In the genomic region with DNA sequence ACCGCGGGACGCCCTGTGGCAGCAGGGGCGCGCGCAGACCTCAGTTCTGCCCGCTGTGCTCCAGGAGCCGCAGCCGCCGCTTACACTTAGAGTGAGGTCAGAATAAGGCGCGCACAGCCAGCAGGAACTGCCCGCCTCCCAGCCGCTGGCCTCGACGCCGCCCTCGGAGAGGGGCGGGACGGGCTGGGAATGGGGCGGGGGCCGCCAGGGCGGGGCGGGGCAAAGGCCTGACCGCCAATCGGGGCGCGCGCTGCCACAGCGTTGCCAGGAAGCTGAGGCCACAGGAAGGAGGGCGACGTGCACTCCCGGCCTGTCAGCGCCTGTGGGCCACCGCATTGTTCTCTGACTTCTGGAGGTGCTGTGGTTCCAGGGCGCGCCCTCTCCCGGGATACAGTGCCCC, we compare ENCODE assay signal across 9 mouse cellular contexts.
DNase-seq lines count a peak whose midpoint lies in the region; ATAC-seq and TF ChIP-seq lines count a peak whose summit lies in the region.
"Had no signal": no experiment of that assay in that cellular context is flagged by ENCODE, and none has a peak within 500 bp of the region (broad histone marks: within the 10 kb centered on the region; RNA-seq: fewer than 3 reads in every experiment).

No protein-coding gene starts in this region.

- TF ChIP-seq CTCF in testis, adult 2 months (IDR thresholded peaks at IDR 0.05; ENCODE audit: control insufficient read depth, insufficient read depth, insufficient replicate concordance, low read depth, low read length), result no peak

- peak; percentile 73 to 78 for DNase-seq in adrenal gland, postnatal 36 days
- peak; percentile 78 for DNase-seq in gastrocnemius, postnatal 14 days
- no peak for DNase-seq in hindbrain, embryonic 14.5 days (ENCODE audit: low spot score)
- DNase-seq in midbrain, embryonic 11.5 days (ENCODE audit: low spot score, missing footprints), result no peak

- H3K9me3 ChIP-seq in hindbrain, embryonic 14.5 days (ENCODE audit: control insufficient read depth, low read length), result peaks cover 37% of the 10 kb centered on the region
- peaks cover 44% of the 10 kb centered on the region for H3K9me3 ChIP-seq in limb, embryonic 12.5 days
- peaks cover 23% of the 10 kb centered on the region for H3K9me3 ChIP-seq in midbrain, embryonic 11.5 days (ENCODE audit: control insufficient read depth, low read length)

- no peak overlapping the region for H3K27ac ChIP-seq in hindbrain, embryonic 14.5 days
- no peak overlapping the region for H3K27ac ChIP-seq in limb, embryonic 12.5 days
- H3K27ac ChIP-seq in midbrain, embryonic 11.5 days (ENCODE audit: low read depth, low read length), result no peak overlapping the region
- peak overlapping the region; percentile 19 for H3K27ac ChIP-seq in testis, adult 2 months (ENCODE audit: control insufficient read depth, insufficient read depth, low read depth, low read length)

- no peaks in the 10 kb centered on the region for H3K4me1 ChIP-seq in hindbrain, embryonic 14.5 days (replicated peaks; ENCODE audit: control insufficient read depth, insufficient read depth, low read length)
- no peaks in the 10 kb centered on the region for H3K4me1 ChIP-seq in limb, embryonic 12.5 days (replicated peaks)
- H3K4me1 ChIP-seq in midbrain, embryonic 11.5 days (ENCODE audit: control insufficient read depth, insufficient read depth, low read length), result no peaks in the 10 kb centered on the region
- peaks cover 5% of the 10 kb centered on the region; the same call in 1 of the 2 replicates for H3K4me1 ChIP-seq in testis, adult 2 months (ENCODE audit: control insufficient read depth, insufficient read depth, low read length)

- no peak overlapping the region for H3K4me2 ChIP-seq in hindbrain, embryonic 14.5 days (replicated peaks)
- H3K4me2 ChIP-seq in limb, embryonic 12.5 days, result peak overlapping the region; percentile 48
- H3K4me2 ChIP-seq in midbrain, embryonic 11.5 days, result no peak overlapping the region

- 0 out of 2 replicates have a peak overlapping the region, but pooled peaks have one; percentile 6 for H3K4me3 ChIP-seq in hindbrain, embryonic 14.5 days (replicated peaks; ENCODE audit: low read length)
- H3K4me3 ChIP-seq in limb, embryonic 12.5 days (replicated peaks), result peak overlapping the region; percentile 40
- H3K4me3 ChIP-seq in midbrain, embryonic 11.5 days (ENCODE audit: low read depth, low read length), result no peak overlapping the region; the same call in 1 of the 2 replicates
- peak overlapping the region; percentile 71 for H3K4me3 ChIP-seq in testis, adult 2 months (ENCODE audit: control insufficient read depth, low read depth, low read length)

- H3K27me3 ChIP-seq in hindbrain, embryonic 14.5 days (ENCODE audit: control insufficient read depth, insufficient read depth, low read length), result no peaks in the 10 kb centered on the region
- peaks cover 15% of the 10 kb centered on the region for H3K27me3 ChIP-seq in limb, embryonic 12.5 days
- H3K27me3 ChIP-seq in midbrain, embryonic 11.5 days (ENCODE audit: control insufficient read depth, insufficient read depth, low read length), result no peaks in the 10 kb centered on the region
- H3K27me3 ChIP-seq in testis, adult 2 months (ENCODE audit: control insufficient read depth, insufficient read depth, low read length), result no peaks in the 10 kb centered on the region
- H3K27me3 ChIP-seq: Patski had no signal

- intact Hi-C loops in gastrocnemius, postnatal 14 days (cut with DNase I; ENCODE audit: low total_unique reads), result no loop called here

- no peak overlapping the region for H3K9ac ChIP-seq in hindbrain, embryonic 14.5 days
- H3K9ac ChIP-seq in limb, embryonic 12.5 days (replicated peaks), result no peak overlapping the region
- H3K9ac ChIP-seq in midbrain, embryonic 11.5 days (ENCODE audit: low read length), result no peak overlapping the region

- H3K36me3 ChIP-seq in hindbrain, embryonic 14.5 days (replicated peaks; ENCODE audit: control insufficient read depth, insufficient read depth), result no peaks in the 10 kb centered on the region
- no peaks in the 10 kb centered on the region for H3K36me3 ChIP-seq in limb, embryonic 12.5 days
- H3K36me3 ChIP-seq in midbrain, embryonic 11.5 days (ENCODE audit: control insufficient read depth, insufficient read depth, low read length), result no peaks in the 10 kb centered on the region
- H3K36me3 ChIP-seq in testis, adult 2 months (ENCODE audit: control insufficient read depth, insufficient read depth, low read length), result no peaks in the 10 kb centered on the region

- TF ChIP-seq POLR2A in testis, adult 2 months (IDR thresholded peaks at IDR 0.05; ENCODE audit: control insufficient read depth, low read depth, low read length), result no peak; the same call in 1 of the 2 replicates

- WGBS in hindbrain, embryonic 14.5 days, result 16% methylated on average over 25 of the region's 38 CpGs
- WGBS in limb, embryonic 12.5 days, result 13% methylated on average over 35 of the region's 38 CpGs
- 15% methylated on average over 27 of the region's 38 CpGs for WGBS in midbrain, embryonic 11.5 days

- ATAC-seq in CD4-positive, CD25-positive, alpha-beta regulatory T cell, adult 4 months, result peak; percentile 39
- ATAC-seq in hindbrain, embryonic 14.5 days (ENCODE audit: low FRiP score), result no peak
- ATAC-seq in limb, embryonic 12.5 days (ENCODE audit: insufficient number of reproducible peaks, insufficient read depth, low FRiP score, low TSS enrichment, low read depth), result peak; percentile 78; the same call in 1 of the 2 replicates
- 0 out of 2 replicates have a peak, but pooled peaks have one; percentile 35 for ATAC-seq in midbrain, embryonic 11.5 days (ENCODE audit: low FRiP score)
- ATAC-seq in erythroblast, adult 5-6 weeks (replicated peaks; ENCODE audit: low FRiP score, poor library complexity, severe bottlenecking), result no peak
- ATAC-seq: Patski had no signal

Comparison
In these comparisons a context has a peak if more than half of its experiments do, and no peak if none do; other contexts are left out.
1. ATAC-seq: peak in CD4-positive, CD25-positive, alpha-beta regulatory T cell, adult 4 months (single experiment), limb, embryonic 12.5 days (single experiment) and midbrain, embryonic 11.5 days (single experiment); none in hindbrain, embryonic 14.5 days (single experiment) and erythroblast, adult 5-6 weeks (single experiment).
2. DNase-seq: peak in adrenal gland, postnatal 36 days (2 of 2) and gastrocnemius, postnatal 14 days (single experiment); none in hindbrain, embryonic 14.5 days (single experiment) and midbrain, embryonic 11.5 days (single experiment).